Mouse (Mus musculus): ENCODE measurements at regions not wholly inside any gene's neighbourhood (a gene's known extent, or its start where the extent isn't known, plus 50 kb on each side); places are given as distances from the start of the nearest gene placed in this dataset.
A peak's percentile ranks its signal among the peaks of the same experiment; 100 is the strongest.

DNA sequence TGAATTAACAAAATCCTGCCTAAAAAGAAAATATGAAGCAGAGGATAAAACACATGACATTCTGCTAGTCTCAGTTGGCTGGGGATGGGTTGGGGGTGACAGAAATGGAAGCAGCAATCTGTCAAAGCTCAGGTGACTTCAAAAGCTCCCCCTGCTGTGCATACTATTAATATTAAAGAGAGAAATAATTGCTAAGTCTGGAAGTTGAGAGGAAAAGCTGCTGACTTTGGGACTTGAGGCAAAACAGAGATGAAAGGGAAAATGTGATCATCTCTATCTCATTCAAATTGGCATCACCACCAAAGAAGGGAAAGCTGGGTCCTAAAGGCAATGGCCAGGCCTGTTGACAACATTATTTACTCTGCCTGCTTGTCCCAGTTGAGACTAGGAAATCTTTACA lies 90.8 kb downstream of the Rpe65 start:
- DNase-seq: no peak

DNA sequence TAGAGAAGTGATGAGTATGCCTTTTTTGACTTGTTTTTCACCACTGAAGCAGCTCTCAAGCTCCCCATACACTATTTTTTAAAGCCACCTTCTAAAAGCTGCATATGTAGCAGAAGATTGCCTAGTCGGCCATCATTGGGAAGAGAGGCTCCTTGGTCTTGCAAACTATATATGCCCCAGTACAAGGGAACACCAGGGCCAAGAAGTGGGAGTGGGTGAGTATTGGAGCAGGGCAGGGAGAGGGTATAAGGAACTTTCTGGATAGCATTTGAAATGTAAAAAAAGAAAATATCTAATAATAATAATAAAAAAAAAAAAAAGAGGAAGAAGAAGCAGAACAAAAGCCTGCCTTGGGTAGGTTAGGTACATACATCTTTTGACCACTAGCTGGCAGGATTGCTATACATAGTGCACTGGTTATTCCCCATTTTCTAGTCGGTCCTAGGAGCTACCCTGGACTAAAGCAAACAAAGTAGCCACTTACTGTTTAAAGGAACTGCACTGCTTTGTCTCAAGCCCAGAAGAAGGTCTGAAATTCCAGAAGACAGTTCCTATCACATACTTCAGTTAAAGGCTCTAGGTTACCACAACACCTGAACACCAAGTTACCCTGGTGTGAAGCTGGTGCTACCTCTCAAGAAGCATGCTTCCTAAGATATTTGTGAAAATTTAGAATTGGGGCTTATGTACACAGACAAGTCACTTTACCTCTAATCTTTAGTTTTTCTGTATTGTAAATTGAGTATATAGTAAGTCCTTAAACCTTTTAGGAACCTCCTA lies 114.9 kb upstream of the Wls start:
- DNase-seq: peak; percentile 28

DNA sequence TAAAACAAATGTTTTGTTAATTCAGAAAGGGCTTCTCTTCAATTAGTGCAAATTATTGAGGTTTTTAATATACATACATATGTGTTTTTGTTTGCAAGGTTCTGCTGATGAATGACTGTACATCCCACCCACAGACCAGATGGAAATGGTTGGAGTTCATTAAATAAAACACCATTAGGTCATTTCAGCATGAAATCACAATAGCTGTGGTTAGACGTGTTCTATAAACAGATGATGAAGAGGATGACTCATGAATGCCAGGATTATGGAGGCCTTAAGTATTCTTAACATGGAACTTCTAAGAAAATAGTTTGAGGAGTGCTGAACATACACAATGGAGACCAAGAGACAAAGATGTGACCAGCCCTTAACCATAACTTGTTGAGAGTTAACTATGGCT lies 107.3 kb upstream of the Wls start:
- no peak for DNase-seq

DNA sequence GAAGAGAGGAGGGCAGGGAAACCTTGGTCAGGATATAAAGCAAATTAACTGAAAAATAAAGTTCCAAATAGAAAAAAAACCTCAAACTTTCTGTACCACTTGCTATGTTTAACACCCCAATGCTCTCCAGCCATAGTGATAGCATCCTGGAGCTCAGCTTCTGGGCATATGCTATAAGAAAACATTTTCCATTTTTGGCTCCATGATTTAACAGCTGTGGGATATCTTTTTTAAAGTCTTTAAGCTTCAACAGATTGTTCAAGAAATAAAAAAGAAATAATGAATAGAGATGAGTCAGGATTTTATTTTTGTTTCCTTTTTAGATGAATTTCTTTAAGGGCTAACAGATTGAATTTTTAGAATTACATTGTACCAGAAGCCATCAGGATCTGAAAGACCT lies 106.3 kb upstream of the Wls start:
- DNase-seq: no peak

DNA sequence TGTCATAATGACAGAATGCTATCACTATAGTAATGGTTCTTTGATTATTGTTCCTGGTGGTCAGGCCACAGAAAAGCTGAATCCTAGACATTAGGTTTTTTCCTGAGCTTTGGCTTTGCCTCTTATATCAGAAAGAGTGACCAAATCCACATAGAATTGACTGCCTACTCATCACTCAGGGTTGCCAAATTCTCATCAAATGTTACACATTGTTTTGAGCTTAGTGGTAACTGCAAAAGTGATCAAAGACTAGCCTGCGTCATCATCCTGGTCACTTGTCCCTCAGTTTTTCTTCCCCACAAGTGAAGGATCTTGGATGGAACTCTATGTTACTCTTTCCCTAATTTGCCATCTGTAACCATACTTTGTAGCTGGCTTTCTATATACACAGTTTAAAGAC lies 104.9 kb upstream of the Wls start:
- no peak for DNase-seq

DNA sequence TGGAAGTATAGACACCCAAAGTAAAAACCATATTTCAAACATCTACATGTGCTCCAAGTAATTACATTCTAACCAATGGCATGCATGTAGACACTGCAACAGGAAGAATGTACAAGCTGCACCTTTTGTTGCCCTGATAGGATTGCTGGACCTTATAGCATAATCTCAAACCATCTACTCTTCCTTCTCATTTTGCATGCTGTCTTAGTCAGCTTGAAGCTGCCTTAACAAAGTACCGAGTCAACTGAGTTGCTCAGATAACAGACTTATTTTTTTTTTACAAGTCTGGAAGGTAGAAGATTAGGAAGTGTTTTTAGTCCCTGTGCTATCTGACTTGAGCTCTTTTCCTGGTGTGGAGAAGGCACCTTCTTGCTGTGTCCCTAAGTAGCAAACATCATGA lies 103.4 kb upstream of the Wls start:
- no peak for DNase-seq

DNA sequence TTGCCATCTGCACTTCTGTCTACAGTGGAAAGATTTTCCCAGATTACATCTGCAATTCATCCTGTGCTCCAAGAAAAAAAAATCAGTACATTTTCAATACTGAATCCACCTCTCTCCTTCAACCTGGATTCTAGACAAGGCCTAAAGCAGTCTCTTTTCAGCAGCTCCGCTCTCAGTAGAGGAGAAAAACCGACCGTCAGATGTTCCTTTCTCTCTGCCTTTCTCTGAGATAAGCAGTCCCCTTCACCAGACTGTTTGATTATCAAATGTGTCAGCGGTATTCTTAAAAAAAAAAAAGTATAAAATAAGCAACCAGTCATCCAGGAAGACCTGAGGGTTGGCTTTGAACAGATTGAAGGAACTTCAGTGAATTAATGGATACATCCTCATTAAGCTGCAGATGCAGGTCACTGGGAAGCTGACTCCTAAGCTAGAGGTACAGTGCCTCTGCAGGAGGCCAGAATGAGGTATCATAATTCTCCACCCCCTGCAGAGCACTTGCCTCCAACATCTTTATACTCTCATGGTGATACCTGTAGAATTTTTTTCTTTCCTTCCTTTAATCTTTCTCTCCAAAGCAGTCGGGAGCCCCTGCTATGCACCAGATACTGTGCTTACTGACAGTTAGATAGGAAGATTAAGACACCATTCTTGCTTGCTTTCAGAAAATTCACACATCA lies 98.7 kb upstream of the Wls start:
- no peak for DNase-seq

DNA sequence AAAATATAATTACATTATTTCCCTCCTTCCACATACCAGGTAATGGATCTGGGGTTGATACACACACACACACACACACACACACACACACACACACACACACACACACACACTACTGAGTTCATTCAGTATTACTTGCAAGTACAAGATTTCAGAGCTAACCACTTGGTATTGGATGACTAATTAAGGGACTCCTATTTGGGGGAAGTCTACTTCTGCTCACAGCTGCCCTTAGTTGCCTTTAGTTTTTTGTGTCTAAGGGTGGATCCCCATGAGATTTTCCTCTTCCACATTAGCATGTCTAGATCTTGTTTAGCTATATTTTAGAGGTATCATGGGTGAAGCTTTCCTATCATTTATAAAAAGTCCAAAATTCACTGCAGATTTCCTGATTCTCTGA lies 97.7 kb upstream of the Wls start:
- no peak for DNase-seq

DNA sequence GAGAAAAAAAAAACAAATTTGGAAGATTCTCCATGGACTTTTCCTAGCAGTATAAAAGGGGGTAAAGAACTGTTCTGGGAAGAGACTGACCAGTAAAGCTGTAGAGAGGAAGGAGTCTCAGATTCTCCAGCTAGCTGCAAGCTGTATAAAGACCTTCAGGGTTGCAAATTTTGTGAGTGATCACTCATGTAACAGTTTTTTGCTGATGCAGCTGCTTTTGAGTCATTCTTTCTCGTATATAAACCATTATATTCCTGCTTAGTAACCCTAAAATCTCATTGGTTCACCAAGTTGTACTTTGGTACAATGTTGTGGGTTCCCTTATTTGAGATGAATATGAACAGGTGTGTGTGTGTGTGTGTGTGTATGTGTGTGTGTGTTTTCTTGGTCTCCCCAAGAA lies 79.7 kb upstream of the Wls start:
- no peak for DNase-seq

DNA sequence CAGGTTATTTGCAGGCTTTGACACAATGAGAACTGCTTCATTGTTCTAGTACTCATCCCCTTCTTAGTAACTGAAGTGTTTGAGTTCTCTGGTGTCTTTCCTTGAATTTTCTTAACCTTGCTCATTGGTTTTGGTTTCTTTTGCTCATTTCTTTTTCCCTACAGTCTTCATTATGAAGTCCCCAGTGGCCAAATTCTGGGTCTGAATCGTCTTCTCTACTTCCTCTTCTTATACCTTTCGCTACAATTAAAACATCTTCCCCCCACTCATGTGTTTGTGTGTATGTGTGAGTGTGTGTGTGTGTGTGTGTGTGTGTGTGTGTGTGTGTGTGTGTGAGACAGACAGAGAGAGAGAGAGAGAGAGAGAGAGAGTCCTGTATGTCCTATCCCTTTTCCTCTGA lies 79.2 kb upstream of the Wls start:
- DNase-seq: no peak

DNA sequence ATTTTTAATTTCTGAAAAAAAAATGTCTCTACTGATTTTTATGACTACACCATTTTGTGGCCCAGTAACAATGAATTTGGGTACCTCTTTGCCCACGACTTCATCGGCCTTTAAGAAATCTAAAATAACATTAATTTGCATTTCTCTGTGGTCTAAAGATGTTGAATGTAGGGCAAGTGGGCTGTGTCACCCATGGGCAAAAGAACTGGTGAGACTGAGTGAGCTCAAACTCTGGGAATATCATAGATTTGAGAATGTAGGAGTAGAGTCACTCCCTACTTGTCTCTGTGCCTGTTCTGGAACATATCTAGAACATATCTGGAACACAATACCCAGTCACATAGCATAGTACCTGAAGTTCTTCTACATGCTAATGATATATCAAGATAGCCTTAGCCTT lies 78.5 kb upstream of the Wls start:
- no peak for DNase-seq

DNA sequence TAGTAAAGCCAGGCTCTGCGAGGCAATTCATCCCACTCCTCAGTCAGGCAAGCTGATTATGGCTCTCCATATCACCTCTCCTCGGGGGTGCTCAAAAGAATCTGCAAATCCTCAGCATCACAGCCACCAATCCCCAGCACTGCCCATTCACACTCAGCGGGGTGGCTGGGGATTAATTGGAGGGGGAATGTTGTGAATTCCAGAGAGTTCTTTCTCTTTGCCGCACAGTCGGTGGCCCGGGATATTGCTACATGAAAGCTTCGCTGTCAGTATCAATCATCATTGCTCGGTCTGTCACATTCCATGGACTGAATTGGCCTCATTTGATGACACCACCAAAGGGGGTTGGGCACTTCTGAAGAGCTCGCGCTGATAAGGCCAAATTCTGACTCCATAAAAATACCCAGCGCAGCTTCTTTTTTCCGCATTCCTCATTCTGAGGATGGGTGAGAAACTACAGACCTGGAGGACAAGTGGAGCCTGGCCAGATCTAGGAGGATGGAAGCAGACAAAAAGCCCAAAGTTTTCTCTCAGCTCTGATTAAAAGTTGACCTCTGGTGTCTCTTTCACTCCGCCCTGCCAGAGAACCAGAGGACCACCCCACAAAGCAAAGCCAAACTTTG lies 57.1 kb upstream of the Wls start:
- DNase-seq: no peak

DNA sequence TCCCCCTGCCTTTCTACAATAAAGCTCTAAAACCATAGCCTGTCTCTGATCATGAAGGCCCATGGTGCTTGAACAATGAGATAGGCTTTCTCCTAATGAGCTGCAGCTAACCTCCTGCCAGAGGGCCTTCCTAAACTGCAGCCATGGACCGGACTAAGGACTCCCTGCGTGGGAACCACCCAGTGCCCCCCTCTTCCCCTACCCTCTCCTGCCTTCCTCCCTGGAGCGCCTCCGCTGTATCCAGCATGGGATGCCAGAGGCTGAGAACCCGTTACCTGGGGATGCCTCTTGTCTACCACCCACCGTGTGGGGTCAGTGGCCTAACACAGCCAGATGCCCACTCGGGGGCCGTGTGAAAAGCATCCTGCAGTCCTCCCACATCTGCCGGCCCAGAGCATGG lies 51.7 kb upstream of the Wls start:
- DNase-seq: no peak
